Mouse (Mus musculus) small intestine, adult 2 months (tissue): ENCODE measurements at regions not wholly inside any gene's neighbourhood (a gene's known extent, or its start where the extent isn't known, plus 50 kb on each side); places are given as distances from the start of the nearest gene placed in this dataset.

ENCODE experiments used
- CTCF ChIP-seq: fragments of 200-500 bp; IDR thresholded peaks from 2 replicates; pipeline ENCODE4 v1.5.1; 2012; ENCODE audit warnings: low read depth, mild to moderate bottlenecking, control low read depth, inconsistent platforms, low read length, moderate library complexity, mixed read lengths; ENCODE audit not compliant: insufficient replicate concordance, insufficient read length; ENCODE audit errors: extremely low read depth
- POLR2A ChIP-seq: fragments of 200-500 bp; IDR thresholded peaks from 2 replicates; pipeline ENCODE4 v1.6.1; 2012; ENCODE audit warnings: low read depth, mild to moderate bottlenecking, control low read depth, inconsistent platforms, low read length, moderate library complexity

GRCm38 (mm10) chr10:68606848-68607247 is 65.2 kb upstream of the Cabcoco1 start:
- TF ChIP-seq POLR2A (no peak), CTCF (no peak)
